In genomic region chr14:120355040-120355741, GRCm38 (mm10) we compare ENCODE assay signal across 8 mouse cellular contexts.
DNase-seq lines count a peak whose midpoint lies in the region; ATAC-seq and TF ChIP-seq lines count a peak whose summit lies in the region.

No protein-coding gene starts in this region.

- no peaks in the 10 kb centered on the region for H3K9me3 ChIP-seq in forebrain, postnatal 0 days (ENCODE audit: low read length)
- no peaks in the 10 kb centered on the region for H3K9me3 ChIP-seq in liver, embryonic 12.5 days (replicated peaks)

- no peak for TF ChIP-seq CTCF in forebrain, postnatal 0 days (IDR thresholded peaks at IDR 0.05; ENCODE audit: low read depth)

- no peaks in the 10 kb centered on the region for H3K27me3 ChIP-seq in forebrain, postnatal 0 days (ENCODE audit: insufficient read depth, low read length)
- H3K27me3 ChIP-seq in liver, embryonic 12.5 days (replicated peaks): no peaks in the 10 kb centered on the region

- H3K27ac ChIP-seq in forebrain, postnatal 0 days (ENCODE audit: low read depth, low read length): peak overlapping the region; percentile 54; the same call in 1 of the 2 replicates
- peak overlapping the region; percentile 5; the same call in 1 of the 2 replicates for H3K27ac ChIP-seq in liver, embryonic 12.5 days

- 6% methylated on average over 14 of the region's 14 CpGs for WGBS in forebrain, postnatal 0 days
- WGBS in liver, embryonic 12.5 days (ENCODE audit: insufficient replicate concordance): 46% methylated on average over 14 of the region's 14 CpGs

- peak overlapping the region; percentile 27 for H3K4me2 ChIP-seq in forebrain, postnatal 0 days (ENCODE audit: low read depth)
- peak overlapping the region; percentile 24 for H3K4me2 ChIP-seq in liver, embryonic 12.5 days

- H3K4me3 ChIP-seq in forebrain, postnatal 0 days (ENCODE audit: low read depth, low read length): no peak overlapping the region
- no peak overlapping the region for H3K4me3 ChIP-seq in liver, embryonic 12.5 days

- peak; percentile 72 for ATAC-seq in forebrain, postnatal 0 days
- peak; percentile 58; the same call in 1 of the 2 replicates for ATAC-seq in liver, embryonic 12.5 days

- H3K36me3 ChIP-seq in forebrain, postnatal 0 days (ENCODE audit: insufficient read depth): no peaks in the 10 kb centered on the region
- peaks cover 10% of the 10 kb centered on the region for H3K36me3 ChIP-seq in liver, embryonic 12.5 days

- H3K4me1 ChIP-seq in forebrain, postnatal 0 days (ENCODE audit: insufficient read depth): peaks cover 8% of the 10 kb centered on the region; the same call in 1 of the 2 replicates
- H3K4me1 ChIP-seq in liver, embryonic 12.5 days: peaks cover 38% of the 10 kb centered on the region

- no peak overlapping the region; the same call in 1 of the 2 replicates for H3K9ac ChIP-seq in forebrain, postnatal 0 days
- H3K9ac ChIP-seq in liver, embryonic 12.5 days: no peak overlapping the region

- DNase-seq in cerebellum, adult 8-10 months: peak; percentile 38
- DNase-seq in cerebellum, adult 11-12 months: no peak
- peak; percentile 48 for DNase-seq in cerebellum, adult 9-11 months
- DNase-seq in forebrain, postnatal 0 days: peak; percentile 67
- DNase-seq in kidney, adult 11 months: peak; percentile 81
- peak; percentile 37 for DNase-seq in neural tube, embryonic 10.5 days (ENCODE audit: extremely low spot score, low spot score)
- no peak for DNase-seq in ovary, postnatal 14 days (ENCODE audit: low spot score)

Comparison
In these comparisons a context has a peak if more than half of its experiments do, and no peak if none do; other contexts are left out.
1. DNase-seq: peak in cerebellum, adult 8-10 months (single experiment), cerebellum, adult 9-11 months (single experiment), forebrain, postnatal 0 days (single experiment), kidney, adult 11 months (single experiment) and neural tube, embryonic 10.5 days (single experiment); none in cerebellum, adult 11-12 months (single experiment) and ovary, postnatal 14 days (single experiment).